Mouse (Mus musculus) granulocyte monocyte progenitor cell, adult 5-6 weeks (primary cell): ENCODE results near the gene Mplkip. TPM values are rescaled to one million over a fixed set of nuclear protein-coding genes. Genes with fewer than 3 reads are reported as not detected.

ENCODE experiments used
- ATAC-seq: replicated peaks from 2 replicates; pipeline ENCODE4 v1.8.0; 2016; ENCODE audit warnings: mild to moderate bottlenecking, moderate TSS enrichment, inconsistent platforms; ENCODE audit not compliant: poor library complexity, severe bottlenecking
- total RNA-seq, 2 experiments: library from RNA; stranded (forward) in 1 of 2; stranded (reverse) in 1 of 2; fragments of 200-712, 200-1000 nt in 1 of 2; fragments of >200 nt in 1 of 2; fragmentation: Nextera tagmentation in 1 of 2; gene quantifications; 2 replicates each; pipeline ENCODE4 v1.2.3; 2014 to 2017

The Mplkip gene
- total RNA-seq (2014; fragmentation: Nextera tagmentation): 57.5 and 60.2 TPM in 2 replicates
- total RNA-seq (2017): 28.0 and 45.7 TPM in 2 replicates

GRCm38 (mm10) chr13:17694911-17695699 lies at the start of gene Mplkip, which contains the start of gene Sugct:
Gene Mplkip, plus strand, starts transcription at chr13:17695192.
Gene Sugct, minus strand, starts transcription at chr13:17695553.
- ATAC-seq: peak; percentile 89

- ATAC-seq: no peak
Measured at GRCm38 (mm10) chr13:17667380-17667779, 27.6 kb upstream of the Mplkip start.

DNA sequence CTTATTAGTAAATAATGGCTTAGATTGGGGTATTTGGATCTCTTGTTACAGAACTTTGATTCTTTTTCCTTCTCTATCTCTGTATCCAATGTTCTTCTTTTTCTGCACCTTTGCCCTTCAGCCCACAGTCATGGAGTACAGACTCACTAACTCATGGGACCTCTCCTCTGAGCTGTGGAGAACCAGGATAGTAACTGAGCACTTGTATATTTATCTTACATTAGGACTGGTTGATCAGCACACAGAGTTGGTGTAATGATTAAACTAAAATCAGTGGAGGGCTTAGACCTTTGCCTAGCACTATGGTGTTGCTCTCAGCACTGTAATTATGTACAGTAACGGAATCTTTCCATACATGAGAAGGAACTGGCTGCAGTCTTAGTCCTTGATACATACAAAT lies 23.9 kb upstream of the Mplkip start:
- no peak for ATAC-seq

GRCm38 (mm10) chr13:17689461-17689860 lies 5.5 kb upstream of the Mplkip start:
- no peak for ATAC-seq

GRCm38 (mm10) chr13:17690686-17691085 lies 4.3 kb upstream of the Mplkip start:
- no peak for ATAC-seq

DNA sequence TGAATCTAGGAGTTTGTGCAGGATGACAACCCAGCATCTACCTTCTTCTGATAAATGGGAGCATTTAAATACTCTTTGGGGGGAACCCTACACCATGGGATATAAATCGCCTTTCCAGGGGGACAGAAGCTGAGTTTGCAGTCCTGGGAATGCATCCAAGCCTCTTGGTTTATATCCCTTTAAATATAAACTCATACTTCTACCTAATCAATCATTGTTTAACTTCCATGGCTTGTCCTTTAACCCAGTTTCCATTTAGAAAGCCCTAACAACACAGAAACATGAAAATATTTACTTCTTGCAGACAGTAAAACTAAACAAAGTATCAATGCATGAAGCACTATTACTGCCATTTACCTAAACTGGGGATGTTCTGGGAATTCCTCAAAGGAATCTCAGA lies 3.6 kb upstream of the Mplkip start:
- no peak for ATAC-seq

GRCm38 (mm10) chr13:17693816-17694215 lies 1.2 kb upstream of the Mplkip start:
- ATAC-seq: no peak

DNA sequence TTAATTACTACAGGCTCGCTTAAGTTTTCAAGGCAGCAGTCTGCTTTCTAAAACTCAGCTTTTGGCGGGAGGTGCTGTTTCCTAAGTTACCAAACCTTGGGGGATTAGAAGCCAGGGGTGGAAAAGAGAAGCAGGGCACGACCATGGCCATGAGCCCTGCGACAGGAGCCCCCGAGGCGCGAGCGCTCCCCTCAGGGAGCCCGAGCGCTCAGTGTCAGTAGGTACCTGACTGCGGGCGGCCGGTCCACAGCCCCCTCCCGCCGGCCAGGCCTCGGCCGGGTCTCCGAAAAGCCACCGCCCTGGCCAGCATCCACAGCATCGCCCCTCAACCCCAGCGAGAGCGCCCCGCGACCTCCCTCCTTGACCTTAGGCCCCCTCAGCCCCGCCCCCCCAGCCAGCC lies 578 bp upstream of the Mplkip start:
- ATAC-seq: no peak

DNA sequence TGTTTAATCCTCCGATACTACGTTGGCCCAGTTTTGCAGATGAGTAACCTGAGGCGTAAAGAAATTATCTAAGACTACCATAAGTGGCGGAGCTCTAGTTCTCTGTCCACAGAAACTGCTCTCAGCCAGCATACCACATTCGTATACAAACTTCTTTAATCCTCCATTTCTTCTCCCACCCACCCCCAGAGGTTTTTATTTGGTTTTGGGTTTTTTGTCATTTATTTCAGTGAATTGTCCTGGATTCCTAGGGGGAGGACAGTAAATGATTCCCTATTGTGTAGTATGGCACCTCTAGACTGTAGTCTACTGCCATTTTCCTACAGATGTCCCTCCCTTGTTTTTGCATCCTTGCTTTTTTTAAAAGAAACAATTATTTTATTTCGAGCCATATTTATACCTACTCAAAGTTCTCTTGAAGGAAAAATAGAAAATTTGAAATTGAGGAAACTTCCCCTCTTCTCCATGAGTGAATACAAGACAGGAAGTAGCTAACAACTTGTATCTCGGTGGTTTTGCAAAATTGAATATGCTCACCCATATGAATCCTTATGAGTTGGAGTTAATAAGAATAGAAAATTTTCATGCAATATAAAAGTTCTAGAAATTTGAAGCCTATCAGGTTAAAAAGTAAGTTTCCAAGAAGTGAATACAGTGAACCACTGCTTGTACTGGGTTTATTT lies 1.0 kb downstream of the Mplkip start:
- no peak for ATAC-seq

- ATAC-seq: no peak
Measured at GRCm38 (mm10) chr13:17700090-17700715, 5.2 kb downstream of the Mplkip start.

DNA sequence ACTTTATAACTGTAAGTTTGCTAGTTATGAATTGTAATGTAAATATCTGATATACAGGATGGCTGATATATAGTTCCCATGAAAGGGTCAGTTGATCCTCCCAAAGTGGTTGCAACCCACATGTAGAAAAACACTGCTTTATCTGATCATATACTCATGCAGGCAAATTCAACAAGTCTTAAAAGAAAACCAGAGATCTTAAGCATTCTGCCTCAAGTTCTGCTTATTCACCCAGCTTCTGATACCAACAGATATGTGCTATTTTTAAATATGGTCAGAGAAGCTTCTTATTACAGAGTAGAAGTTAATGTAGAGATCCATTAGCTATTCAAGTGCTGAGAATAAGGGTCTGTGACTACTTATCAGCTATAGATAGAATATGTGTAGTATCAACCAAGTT lies 6.3 kb downstream of the Mplkip start:
- ATAC-seq: no peak

- ATAC-seq: no peak
Measured at GRCm38 (mm10) chr13:17702311-17702710, 7.3 kb downstream of the Mplkip start.

- no peak for ATAC-seq
Measured at GRCm38 (mm10) chr13:17705188-17705826, 10.3 kb downstream of the Mplkip start.

DNA sequence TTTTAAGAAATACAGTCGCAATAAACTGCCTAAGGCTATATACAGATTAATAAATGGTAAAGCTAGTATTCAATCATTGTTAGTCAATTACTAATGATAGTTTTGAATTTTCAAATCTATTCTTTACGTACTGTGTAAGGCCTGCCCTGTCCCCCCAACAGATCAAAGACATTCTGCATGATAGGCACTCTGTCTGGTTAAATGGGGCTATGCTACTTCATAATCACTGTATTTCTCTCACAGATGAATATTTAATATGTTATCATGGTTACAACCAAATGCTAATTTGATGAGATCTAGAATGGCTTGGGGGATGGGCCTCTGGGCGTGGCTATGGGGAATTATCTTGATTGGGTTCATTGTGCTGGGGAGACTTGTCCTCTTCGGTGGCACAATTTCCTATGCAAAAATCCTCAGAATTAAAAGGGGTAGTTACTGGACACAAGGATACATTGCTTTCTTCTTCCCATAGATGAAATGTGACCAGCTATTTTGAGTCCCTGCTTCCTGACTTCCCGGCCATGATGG lies 13.9 kb downstream of the Mplkip start:
- no peak for ATAC-seq

DNA sequence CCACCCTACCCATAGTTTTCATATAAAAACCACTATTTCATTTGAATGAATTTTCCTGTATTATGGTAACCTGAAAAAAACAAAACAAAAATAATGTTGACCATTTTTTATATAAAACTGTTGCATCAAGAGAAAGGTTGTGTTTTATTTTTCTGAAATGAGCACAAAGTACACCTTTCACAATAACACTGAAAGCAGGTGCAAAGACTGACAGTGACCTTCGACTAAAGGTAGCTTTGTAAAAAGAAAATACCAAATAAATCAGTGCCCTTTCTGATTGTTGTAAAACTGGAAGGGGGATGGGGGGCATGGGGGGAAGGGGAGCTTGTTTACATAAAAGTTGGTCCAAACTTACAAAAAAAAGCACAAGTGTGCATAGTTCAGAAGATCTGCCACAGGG lies 22.4 kb downstream of the Mplkip start:
- ATAC-seq: no peak

DNA sequence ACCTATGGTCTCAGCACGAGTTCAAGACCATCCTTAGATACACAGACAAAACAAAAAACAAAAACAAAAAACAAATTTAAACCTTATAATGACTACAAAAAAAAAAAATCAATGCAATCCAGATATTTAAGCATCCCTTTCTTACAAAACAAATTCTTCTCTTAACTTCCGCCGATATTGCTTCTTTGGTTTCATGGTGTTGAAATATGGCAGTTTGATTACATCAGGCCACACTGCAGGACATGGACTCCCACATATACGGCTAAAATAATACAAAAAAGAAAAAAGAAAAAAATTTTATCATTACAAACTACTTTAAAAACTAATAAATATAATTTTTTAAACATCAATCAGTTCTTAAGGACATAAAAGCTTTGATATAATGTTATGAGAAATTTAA lies 32.9 kb downstream of the Mplkip start:
- peak; percentile 86 for ATAC-seq

- peak; percentile 52 for ATAC-seq
Measured at GRCm38 (mm10) chr13:17728798-17729197, 33.8 kb downstream of the Mplkip start.
